Comparison of ENCODE assay signal across 29 mouse cellular contexts in the genomic region with DNA sequence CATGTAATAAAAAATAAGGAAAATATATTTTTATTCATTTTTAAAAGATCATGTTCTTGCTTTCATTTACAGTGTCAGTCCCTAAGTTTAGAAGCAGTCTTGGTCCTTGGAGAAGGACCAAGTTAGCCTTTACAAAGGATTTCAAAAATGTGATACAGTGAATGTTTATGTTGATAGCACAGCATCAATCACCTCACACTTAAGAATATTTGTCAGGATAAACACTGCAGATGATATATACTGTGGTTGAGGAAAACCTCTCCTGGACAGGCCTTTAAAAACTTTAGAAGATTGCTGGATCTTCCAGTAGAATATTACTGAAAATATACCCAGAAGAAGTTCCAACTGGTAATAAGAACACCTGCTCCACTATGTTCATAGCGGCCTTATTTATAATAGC.
"Had no signal": no experiment of that assay in that cellular context is flagged by ENCODE, and none has a peak within 500 bp of the region (broad histone marks: within the 10 kb centered on the region; RNA-seq: fewer than 3 reads in every experiment).

No protein-coding gene starts in this region.

- H3K27ac ChIP-seq: left cerebral cortex, adult 2 months; limb, embryonic 10.5 days; limb, embryonic 12.5 days; limb, embryonic 13.5 days; limb, embryonic 15.5 days; liver, embryonic 12.5 days; liver, embryonic 13.5 days; liver, embryonic 14.5 days; liver, embryonic 15.5 days; macrophage; midbrain, embryonic 10.5 days; midbrain, embryonic 12.5 days; midbrain, embryonic 13.5 days; midbrain, embryonic 15.5 days; neural tube, embryonic 12.5 days; neural tube, embryonic 13.5 days had no signal

- ATAC-seq: liver, embryonic 12.5 days; liver, postnatal 0 days; midbrain, embryonic 13.5 days; midbrain, embryonic 15.5 days; midbrain, embryonic 16.5 days had no signal

- H3K36me3 ChIP-seq: limb, embryonic 10.5 days; limb, embryonic 12.5 days; limb, embryonic 13.5 days; limb, embryonic 15.5 days; liver, embryonic 12.5 days; liver, embryonic 13.5 days; liver, embryonic 15.5 days; midbrain, embryonic 10.5 days; midbrain, embryonic 12.5 days; midbrain, embryonic 13.5 days; midbrain, embryonic 15.5 days; neural tube, embryonic 12.5 days; neural tube, embryonic 13.5 days had no signal

- H3K4me1 ChIP-seq: limb, embryonic 10.5 days; limb, embryonic 12.5 days; limb, embryonic 13.5 days; limb, embryonic 15.5 days; liver, embryonic 12.5 days; liver, embryonic 13.5 days; liver, embryonic 15.5 days; megakaryocyte, embryonic 14.5 days; midbrain, embryonic 10.5 days; midbrain, embryonic 12.5 days; midbrain, embryonic 13.5 days; midbrain, embryonic 15.5 days; neural tube, embryonic 12.5 days; neural tube, embryonic 13.5 days had no signal

- H3K9ac ChIP-seq: limb, embryonic 12.5 days; limb, embryonic 13.5 days; limb, embryonic 15.5 days; liver, embryonic 12.5 days; liver, embryonic 13.5 days; liver, embryonic 14.5 days; liver, embryonic 15.5 days; liver, postnatal 0 days; midbrain, embryonic 12.5 days; midbrain, embryonic 13.5 days; midbrain, embryonic 15.5 days; neural tube, embryonic 12.5 days; neural tube, embryonic 13.5 days had no signal

- H3K4me2 ChIP-seq: limb, embryonic 12.5 days; limb, embryonic 13.5 days; limb, embryonic 15.5 days; liver, embryonic 11.5 days; liver, embryonic 12.5 days; liver, embryonic 13.5 days; liver, embryonic 15.5 days; midbrain, embryonic 11.5 days; midbrain, embryonic 12.5 days; midbrain, embryonic 13.5 days; midbrain, embryonic 15.5 days; neural tube, embryonic 12.5 days; neural tube, embryonic 13.5 days had no signal

- H3K9me3 ChIP-seq: limb, embryonic 10.5 days; limb, embryonic 12.5 days; limb, embryonic 13.5 days; limb, embryonic 15.5 days; liver, embryonic 12.5 days; liver, embryonic 13.5 days; liver, embryonic 15.5 days; midbrain, embryonic 10.5 days; midbrain, embryonic 12.5 days; midbrain, embryonic 13.5 days; midbrain, embryonic 15.5 days; neural tube, embryonic 12.5 days; neural tube, embryonic 13.5 days had no signal

- H3K4me3 ChIP-seq: left cerebral cortex, adult 2 months; limb, embryonic 10.5 days; limb, embryonic 12.5 days; limb, embryonic 13.5 days; limb, embryonic 15.5 days; liver, embryonic 12.5 days; liver, embryonic 13.5 days; liver, embryonic 15.5 days; megakaryocyte, embryonic 14.5 days; midbrain, embryonic 10.5 days; midbrain, embryonic 12.5 days; midbrain, embryonic 13.5 days; midbrain, embryonic 15.5 days; myocyte; neural tube, embryonic 12.5 days; neural tube, embryonic 13.5 days had no signal

- H3K27me3 ChIP-seq: limb, embryonic 12.5 days; limb, embryonic 13.5 days; limb, embryonic 15.5 days; liver, embryonic 12.5 days; liver, embryonic 13.5 days; liver, embryonic 15.5 days; megakaryocyte, embryonic 14.5 days; midbrain, embryonic 12.5 days; midbrain, embryonic 13.5 days; midbrain, embryonic 15.5 days; neural tube, embryonic 12.5 days; neural tube, embryonic 13.5 days had no signal

- DNase-seq: layer of hippocampus, postnatal 36 days; left cerebral cortex, postnatal 4 days; liver; liver, embryonic 13.5 days; liver, postnatal 0 days; lung, adult 2 months; lung, postnatal 36 days; lung, postnatal 4 days; midbrain, embryonic 14.5 days had no signal
